Mouse (Mus musculus): ENCODE results near the gene Nphp4. TPM values are rescaled to one million over a fixed set of nuclear protein-coding genes. Genes with fewer than 3 reads are reported as not detected.

Gene Nphp4
- total RNA-seq (2015) (0.27 and 0.91 TPM in 2 replicates), total RNA-seq (2017) (0.18 TPM in 1 of 2 replicates, not detected in the other)

GRCm38 (mm10) chr4:152476427-152477023 is at the start of gene Nphp4:
TSS of gene Nphp4 (plus strand) at chr4:152476706.
- 0 out of 2 replicates have a peak, but pooled peaks have one; percentile 16 for ATAC-seq (ENCODE audit: poor library complexity, severe bottlenecking)

- ATAC-seq (ENCODE audit: poor library complexity, severe bottlenecking) = peak; percentile 41
Observed at GRCm38 (mm10) chr4:152428259-152428658, 48.2 kb upstream of the Nphp4 start.

GRCm38 (mm10) chr4:152432308-152432707 is 44.2 kb upstream of the Nphp4 start:
- peak; percentile 30; the same call in 1 of the 2 replicates for ATAC-seq (ENCODE audit: poor library complexity, severe bottlenecking)

GRCm38 (mm10) chr4:152434836-152435235 is 41.7 kb upstream of the Nphp4 start:
- ATAC-seq (ENCODE audit: poor library complexity, severe bottlenecking) = peak; percentile 73

GRCm38 (mm10) chr4:152435255-152435654 is 41.3 kb upstream of the Nphp4 start:
- peak; percentile 69 for ATAC-seq (ENCODE audit: poor library complexity, severe bottlenecking)

- no peak for ATAC-seq (ENCODE audit: poor library complexity, severe bottlenecking)
Observed at GRCm38 (mm10) chr4:152440882-152441281, 35.6 kb upstream of the Nphp4 start.

GRCm38 (mm10) chr4:152441536-152441935 is 35.0 kb upstream of the Nphp4 start:
- no peak for ATAC-seq (ENCODE audit: poor library complexity, severe bottlenecking)

GRCm38 (mm10) chr4:152446178-152446577 is 30.3 kb upstream of the Nphp4 start:
- ATAC-seq (ENCODE audit: poor library complexity, severe bottlenecking) = peak; percentile 63

GRCm38 (mm10) chr4:152447731-152448665 is 28.5 kb upstream of the Nphp4 start:
- peak; percentile 56 for ATAC-seq (ENCODE audit: poor library complexity, severe bottlenecking)

- ATAC-seq (ENCODE audit: poor library complexity, severe bottlenecking) = peak; percentile 81
Observed at GRCm38 (mm10) chr4:152448666-152449018, 27.9 kb upstream of the Nphp4 start.

GRCm38 (mm10) chr4:152451371-152451770 is 25.1 kb upstream of the Nphp4 start:
- ATAC-seq (ENCODE audit: poor library complexity, severe bottlenecking) = 0 out of 2 replicates have a peak, but pooled peaks have one; percentile 14

- ATAC-seq (ENCODE audit: poor library complexity, severe bottlenecking) = no peak
Observed at GRCm38 (mm10) chr4:152453079-152453478, 23.4 kb upstream of the Nphp4 start.

GRCm38 (mm10) chr4:152454153-152454552 is 22.4 kb upstream of the Nphp4 start:
- ATAC-seq (ENCODE audit: poor library complexity, severe bottlenecking) = no peak

GRCm38 (mm10) chr4:152456609-152457008 is 19.9 kb upstream of the Nphp4 start:
- ATAC-seq (ENCODE audit: poor library complexity, severe bottlenecking) = no peak

GRCm38 (mm10) chr4:152457673-152458072 is 18.8 kb upstream of the Nphp4 start:
- peak; percentile 51; the same call in 1 of the 2 replicates for ATAC-seq (ENCODE audit: poor library complexity, severe bottlenecking)

GRCm38 (mm10) chr4:152462516-152462915 is 14.0 kb upstream of the Nphp4 start:
- ATAC-seq (ENCODE audit: poor library complexity, severe bottlenecking) = no peak

- no peak for ATAC-seq (ENCODE audit: poor library complexity, severe bottlenecking)
Observed at GRCm38 (mm10) chr4:152463147-152463546, 13.4 kb upstream of the Nphp4 start.

GRCm38 (mm10) chr4:152465116-152465515 is 11.4 kb upstream of the Nphp4 start:
- ATAC-seq (ENCODE audit: poor library complexity, severe bottlenecking) = no peak

GRCm38 (mm10) chr4:152466601-152467000 is 9.9 kb upstream of the Nphp4 start:
- ATAC-seq (ENCODE audit: poor library complexity, severe bottlenecking) = no peak

- ATAC-seq (ENCODE audit: poor library complexity, severe bottlenecking) = no peak
Observed at GRCm38 (mm10) chr4:152467951-152468350, 8.6 kb upstream of the Nphp4 start.

- ATAC-seq (ENCODE audit: poor library complexity, severe bottlenecking) = no peak
Observed at GRCm38 (mm10) chr4:152475941-152476340, 565 bp upstream of the Nphp4 start.

- ATAC-seq (ENCODE audit: poor library complexity, severe bottlenecking) = no peak
Observed at GRCm38 (mm10) chr4:152477106-152477465, 580 bp downstream of the Nphp4 start.

Measured in megakaryocyte, adult 5-6 weeks (primary cell).